Mouse (Mus musculus) urinary bladder, postnatal 4 days (tissue): ENCODE results near the gene Ulk4.

Experiments
- DNase-seq, 2 experiments: peaks; one replicate each; pipeline ENCODE4 v3.0.0; 2021 to 2022; ENCODE audit warnings: low spot score in 2 of 2

Ulk4 gene

DNA sequence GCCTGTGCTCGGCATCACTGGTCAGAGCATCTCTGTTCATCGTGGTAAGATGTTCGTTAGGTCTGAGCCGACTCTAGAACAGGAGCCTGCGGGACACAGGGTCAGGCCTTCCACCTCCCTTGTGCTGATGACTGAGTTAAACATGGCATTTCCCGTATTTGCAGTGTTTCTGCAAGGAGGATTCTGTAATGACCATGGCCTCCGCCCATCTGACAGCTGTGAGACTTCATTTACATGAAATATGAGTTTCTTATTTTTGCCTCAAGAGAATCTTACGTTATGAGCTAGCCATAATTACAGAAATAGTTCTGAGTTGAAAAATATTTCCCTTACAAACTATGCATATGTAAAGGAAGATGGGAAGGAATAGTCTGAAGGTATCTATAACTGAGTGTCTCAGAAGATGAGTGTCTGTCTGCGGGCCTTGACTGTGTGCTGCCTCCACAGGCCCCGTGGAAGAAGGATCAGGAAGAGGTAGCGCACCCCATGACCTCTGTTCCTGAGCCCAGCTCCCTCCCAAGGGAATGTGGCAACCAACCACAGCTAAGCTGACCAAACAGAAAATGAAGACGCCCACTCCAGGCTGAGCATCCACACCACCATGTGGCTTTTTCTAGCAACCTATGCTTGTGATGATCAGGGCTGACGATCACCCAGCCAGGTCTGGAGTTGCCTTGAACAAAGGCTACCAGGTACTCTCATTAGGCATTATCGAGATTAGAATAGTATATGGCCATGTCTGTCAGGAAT, 212.2 kb downstream of the Ulk4 start:
- DNase-seq = peak in 1 of 2 experiments; percentile 57

DNA sequence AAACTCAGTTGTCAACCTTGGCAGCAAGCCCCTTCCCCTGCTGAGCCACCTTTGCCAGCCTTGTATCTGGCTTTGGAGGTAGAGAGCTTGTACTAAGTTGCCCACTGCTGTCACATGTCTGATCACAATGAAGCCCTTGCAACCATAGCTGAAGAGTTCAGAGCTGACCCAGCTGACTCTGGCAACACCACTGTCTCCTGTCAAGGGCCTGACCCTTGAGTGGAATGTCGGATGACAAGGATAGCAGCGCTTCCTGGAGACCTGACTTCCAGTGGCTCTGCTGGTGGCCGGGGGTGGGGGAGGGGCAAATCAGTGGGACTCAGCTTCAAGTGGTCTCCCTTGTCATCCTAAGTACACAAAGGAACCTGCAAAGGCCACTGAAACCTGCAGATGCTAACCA, 214.3 kb downstream of the Ulk4 start:
- DNase-seq = peak in 1 of 2 experiments; percentile 51

DNA sequence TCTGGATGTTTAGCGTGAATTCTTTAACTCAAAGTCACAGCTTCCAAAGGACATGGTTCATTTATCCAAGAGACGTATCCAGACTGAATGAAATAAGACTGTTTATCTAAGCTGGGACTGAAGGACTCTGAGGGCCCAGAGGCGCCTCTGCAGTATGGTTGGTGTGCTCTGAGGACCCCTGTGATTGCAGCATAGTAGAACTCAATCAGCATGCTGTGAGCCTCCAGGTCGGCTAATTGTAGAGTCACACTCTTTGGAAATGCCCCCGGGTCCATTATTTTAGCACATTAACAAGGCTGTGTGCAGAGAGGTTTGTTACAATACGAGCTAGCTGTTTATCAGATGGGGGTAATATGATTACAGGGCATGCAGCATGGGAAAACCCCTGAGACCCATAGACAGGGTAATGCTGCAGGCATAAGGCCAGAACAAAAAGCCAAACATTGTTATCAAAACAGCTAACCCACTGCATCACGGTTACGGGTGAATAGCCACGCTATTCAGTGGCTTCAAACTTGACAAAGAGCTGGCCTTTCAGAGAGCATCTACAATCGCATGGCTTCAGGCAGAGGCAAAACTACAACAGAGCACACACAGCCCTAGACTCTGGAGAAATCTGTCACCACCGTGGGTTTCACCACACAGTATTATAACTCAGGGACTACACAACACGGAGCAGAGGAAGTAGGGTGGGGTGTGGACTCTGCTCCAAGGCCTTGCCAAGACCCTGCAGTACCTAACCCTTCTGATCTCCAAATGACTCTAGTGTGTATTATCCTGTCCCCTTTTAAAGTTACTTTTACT, 215.0 kb downstream of the Ulk4 start:
- peak in 1 of 2 experiments; percentile 30 for DNase-seq

DNA sequence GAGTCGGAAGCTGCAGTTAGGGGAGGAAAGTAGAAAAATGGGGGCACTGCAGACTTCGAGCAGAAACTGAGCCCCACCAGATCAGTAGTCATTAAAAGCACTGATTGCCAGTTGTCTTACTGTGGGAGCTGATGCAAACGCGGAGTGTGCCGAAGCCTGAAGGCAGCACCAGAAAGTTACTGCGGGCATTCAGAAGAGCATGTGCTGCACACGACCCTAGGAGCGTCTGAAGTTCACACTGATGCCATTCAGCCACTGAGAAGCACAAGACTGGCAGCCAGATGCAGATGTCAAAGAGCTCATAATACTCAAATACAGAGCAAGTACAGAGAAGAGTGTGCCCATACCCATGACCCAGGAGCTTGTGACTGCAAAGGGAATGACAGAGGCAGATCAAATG, 216.7 kb downstream of the Ulk4 start:
- peak in 1 of 2 experiments; percentile 23 for DNase-seq

DNA sequence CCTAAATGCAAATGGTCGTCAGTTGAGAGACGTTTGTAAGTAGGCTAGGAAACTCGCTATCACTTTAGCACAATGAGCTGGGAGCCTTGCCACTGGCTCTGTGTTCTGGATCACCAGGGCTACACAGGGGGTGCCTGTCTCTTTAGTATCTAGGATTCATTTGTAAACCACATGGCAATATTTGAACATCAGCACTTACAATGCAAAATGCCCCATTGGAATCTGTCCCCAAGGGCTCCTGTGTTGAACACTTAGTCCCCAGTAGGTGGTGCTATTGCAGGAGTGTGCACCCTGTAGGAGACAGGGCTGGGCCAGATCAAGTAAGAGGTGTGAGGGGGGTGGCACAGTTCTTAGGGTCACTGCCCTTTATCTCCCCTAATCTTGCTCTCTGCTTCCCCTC, 217.7 kb downstream of the Ulk4 start:
- DNase-seq = peak in 1 of 2 experiments; percentile 48

DNA sequence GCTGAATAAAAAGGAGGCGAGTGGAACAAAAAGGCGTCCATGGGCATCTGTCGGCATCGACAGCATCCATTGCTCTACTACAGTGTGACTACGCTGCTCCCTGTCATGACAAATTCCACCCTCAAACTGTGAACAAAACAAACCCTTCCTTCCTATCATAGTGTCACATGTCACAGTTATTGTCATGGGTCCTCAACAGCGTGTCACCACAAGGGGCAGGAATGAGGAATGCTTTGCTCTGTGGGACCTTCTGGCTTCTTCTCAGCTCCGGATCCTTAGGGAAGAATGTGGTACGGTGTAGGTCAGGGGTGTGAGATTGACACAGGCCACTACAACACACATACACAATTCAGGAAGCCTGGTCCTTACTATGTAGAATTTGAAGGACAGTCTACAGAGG, 218.5 kb downstream of the Ulk4 start:
- peak in 1 of 2 experiments; percentile 52 for DNase-seq

DNA sequence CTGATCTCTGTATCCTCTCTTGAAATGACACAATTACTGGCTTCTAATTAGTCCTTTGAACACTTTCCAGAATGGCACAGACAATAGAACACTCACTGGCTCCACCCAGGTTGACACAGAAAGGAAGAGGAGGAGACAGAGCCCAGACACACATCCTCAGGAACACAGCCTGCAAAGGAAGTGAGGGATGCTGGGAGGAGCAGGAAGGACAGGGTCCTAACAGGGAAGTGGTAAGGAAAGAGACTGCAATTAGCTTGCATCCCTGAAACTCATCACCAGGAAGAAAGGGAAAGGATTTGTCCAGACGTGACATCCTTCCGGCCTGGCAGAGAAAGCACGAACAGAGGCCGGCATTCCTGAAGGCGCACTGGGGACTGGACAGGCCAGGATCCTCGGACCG, 218.9 kb downstream of the Ulk4 start:
- DNase-seq = no peak

DNA sequence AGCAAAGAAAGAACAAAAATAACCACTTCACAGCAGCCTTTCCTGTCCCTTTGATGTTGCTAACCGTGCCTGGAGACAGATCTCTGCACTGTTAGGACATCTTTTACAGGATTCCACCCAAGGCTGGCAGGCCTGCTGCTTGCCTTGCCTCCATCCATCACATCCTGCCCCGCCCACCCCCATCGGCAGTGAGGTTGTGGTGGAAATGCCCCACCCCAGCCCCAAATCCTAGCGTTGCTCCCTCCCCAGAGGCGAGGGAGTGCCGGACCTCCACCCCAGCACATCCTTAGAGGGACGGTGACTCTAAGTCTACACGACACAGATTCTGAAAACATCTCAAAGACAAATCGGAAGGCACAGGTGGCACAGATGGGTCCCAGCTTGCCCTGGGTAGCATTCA, 219.6 kb downstream of the Ulk4 start:
- DNase-seq = peak in 1 of 2 experiments; percentile 56

DNA sequence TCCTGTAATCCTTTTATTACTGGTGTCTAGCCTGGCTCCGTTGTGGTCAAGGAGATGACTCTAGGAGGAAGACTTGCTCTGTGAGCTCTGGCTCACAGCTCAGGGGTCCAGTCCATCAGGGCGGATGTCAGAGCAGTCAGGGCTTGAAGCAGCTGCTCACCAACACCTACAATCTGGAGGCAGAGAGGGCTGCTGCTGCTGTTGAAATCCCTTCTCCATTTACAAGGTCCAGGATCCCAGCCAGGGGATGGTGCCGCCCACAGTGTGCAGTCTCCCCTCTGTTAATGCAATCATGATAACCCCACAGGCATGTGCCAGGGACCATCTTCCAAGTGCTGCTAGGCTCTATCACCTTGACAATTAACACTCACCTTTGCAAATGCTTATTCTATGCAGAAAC, 220.5 kb downstream of the Ulk4 start:
- DNase-seq = peak in 1 of 2 experiments; percentile 52

DNA sequence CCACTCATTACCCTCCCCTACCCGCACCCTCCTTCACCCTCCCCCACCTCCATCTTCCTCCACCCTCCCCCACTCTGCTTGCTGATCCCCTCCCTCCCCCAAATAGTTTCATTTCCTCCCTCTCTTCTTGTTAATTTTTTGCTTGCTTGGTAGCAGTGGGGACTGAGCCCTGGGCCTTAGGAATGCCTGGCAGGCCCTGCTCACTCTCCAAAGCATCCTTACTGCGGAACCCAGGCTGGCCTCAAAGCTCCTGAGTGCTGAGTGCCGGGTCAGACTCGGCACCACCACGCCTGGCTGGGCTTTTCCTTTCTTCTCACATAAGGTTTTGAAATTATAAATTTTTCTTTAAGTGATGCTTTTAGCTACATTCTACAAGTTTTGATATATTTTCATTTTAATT, 221.0 kb downstream of the Ulk4 start:
- peak in 1 of 2 experiments; percentile 33 for DNase-seq

DNA sequence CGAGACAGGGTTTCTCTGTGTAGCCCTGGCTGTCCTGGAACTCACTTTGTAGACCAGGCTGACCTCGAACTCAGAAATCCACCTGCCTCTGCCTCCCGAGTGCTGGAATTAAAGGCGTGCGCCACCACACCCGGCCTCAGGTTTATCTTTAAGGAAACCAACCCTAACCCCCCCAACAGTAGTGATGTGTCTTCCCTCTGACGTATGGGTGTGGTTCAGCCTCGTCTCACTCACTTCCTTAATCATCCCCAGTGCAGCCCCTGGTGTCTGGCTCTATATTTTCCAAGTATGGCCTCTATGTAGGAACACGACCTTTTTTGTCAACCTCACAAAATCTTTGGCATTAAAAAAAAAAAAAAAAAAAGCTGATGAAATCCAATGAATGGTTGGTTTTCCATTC, 231.3 kb downstream of the Ulk4 start:
- peak in 1 of 2 experiments; percentile 10 for DNase-seq

DNA sequence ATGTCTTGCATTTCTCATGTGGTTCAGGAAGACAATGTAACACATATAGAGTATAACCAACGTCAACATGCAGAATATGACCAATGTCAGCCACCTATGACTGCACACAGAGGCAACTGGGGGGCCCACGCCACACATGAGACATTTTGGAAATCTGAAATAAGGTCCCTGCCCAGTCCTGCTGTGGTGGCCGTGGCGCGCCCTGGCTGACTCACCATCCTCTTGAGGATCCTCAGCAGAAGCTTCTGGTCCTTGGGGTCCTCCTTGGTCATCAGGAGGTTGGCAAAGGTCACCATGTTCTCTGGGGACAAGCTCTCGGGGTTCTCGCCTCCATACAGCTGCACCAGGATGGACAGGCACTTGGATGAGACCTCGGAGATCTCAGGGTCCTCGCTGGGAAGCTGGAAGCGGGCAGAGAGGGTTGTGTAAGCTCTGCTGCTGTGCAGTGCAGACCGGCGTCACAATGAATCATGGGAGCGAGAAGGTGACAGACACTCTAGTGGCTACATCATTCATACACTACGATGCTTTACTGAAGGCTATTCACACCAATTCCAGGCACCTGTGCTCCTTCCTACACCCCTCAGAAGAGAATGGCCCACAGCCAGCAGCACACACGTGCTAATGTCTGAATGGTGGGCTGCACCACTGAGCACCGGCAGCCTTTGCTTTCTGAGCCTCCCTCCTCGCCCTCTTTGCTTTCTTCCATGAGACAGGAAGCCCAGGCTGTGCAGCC, 232.4 kb downstream of the Ulk4 start:
- peak in 1 of 2 experiments; percentile 42 for DNase-seq

DNA sequence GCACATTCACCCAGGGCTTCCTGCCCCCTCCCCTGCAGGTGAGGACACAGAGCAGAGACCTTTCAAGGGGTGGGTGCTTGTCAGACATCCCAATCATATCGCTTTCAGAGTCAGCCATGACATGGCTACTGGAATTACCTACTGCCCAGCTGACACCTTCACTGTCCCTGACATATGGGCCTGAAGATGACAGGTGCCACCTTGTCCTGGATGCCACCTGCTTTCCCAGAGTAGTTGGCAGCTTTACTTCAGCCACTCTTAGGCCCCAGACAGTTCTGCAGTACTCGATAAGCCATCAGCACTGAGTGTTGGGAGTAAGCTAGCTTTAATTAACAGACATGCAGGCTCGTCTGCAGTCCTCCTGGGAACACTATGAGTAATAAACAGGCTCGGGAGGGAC, 234.0 kb downstream of the Ulk4 start:
- peak in 1 of 2 experiments; percentile 33 for DNase-seq

DNA sequence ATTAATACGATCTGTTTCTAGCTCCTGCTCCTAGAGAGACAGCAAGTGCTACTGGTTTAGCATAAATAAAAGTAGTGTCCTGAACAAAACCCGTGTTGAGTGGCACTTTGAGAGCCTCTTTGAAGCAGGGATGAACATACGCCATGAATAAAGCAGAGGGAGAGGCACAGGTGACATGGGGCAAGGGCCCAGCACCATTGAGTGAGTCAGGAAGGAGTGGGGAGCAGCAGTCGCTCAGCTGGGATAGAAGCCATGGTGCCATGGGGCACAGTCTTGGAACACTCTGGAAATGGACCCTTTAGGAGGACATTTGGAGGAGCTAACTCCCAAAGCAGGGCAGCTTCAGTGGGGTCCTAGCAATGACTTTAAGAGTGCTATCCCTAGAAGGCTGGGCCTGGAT, 238.6 kb downstream of the Ulk4 start:
- DNase-seq = peak in 1 of 2 experiments; percentile 41

DNA sequence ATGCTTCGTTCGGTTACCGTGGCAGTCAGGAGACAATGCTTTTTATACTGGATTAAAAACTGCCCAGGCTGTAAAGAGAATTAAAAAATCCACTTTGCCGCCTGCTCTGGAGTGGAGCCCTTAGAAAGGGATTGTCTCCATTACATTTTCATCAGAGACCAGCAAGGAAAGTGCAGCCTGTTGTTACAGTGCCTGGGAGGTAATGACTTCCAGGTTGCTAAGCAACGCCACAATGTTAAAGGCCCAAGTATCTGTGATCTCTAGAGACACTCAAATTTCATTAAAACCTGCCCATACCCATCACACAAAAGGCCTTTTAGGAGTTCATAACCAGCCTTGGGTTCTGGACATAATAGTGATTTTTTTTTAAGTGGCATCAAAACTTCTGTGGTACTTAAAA, 239.0 kb downstream of the Ulk4 start:
- DNase-seq = peak in 1 of 2 experiments; percentile 23

DNA sequence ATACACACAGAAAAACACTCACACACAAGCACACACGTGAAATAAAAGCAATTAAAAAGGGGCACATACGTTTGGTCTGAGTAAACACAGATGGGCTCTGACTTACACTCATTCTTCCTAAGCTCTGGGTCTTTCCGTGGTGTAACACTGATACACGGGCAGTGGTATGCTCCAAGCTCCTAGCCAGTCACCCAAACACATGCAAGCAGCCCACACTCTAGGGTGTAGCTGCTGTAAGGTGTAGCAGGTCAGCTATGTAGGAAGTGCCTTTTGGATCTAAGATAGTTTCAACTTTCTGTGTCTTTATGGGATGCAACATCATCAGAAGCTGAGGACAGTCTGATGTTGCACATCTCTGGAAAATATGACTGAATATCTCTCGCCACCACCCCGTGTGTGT, 241.7 kb downstream of the Ulk4 start:
- peak in 1 of 2 experiments; percentile 8 for DNase-seq

DNA sequence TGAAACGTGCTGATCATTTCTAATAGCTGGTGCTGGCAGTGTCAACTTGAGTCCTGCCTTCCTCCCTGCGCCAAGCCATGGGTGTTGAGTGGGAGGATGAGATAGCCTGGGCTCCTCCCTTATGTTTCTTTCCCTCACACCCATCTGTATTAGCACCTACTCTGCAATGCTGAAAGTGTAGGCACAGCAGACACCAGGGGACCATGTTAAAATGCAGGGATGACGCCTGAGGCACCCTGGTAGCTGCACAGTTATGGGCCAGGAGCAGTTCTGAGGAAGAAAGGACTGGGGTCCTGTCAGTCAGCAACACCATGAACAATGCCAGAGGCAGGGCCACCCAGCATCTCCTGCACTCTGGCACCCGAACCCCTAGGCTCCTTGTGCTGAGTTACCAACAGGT, 243.4 kb downstream of the Ulk4 start:
- DNase-seq = peak in 1 of 2 experiments; percentile 29

DNA sequence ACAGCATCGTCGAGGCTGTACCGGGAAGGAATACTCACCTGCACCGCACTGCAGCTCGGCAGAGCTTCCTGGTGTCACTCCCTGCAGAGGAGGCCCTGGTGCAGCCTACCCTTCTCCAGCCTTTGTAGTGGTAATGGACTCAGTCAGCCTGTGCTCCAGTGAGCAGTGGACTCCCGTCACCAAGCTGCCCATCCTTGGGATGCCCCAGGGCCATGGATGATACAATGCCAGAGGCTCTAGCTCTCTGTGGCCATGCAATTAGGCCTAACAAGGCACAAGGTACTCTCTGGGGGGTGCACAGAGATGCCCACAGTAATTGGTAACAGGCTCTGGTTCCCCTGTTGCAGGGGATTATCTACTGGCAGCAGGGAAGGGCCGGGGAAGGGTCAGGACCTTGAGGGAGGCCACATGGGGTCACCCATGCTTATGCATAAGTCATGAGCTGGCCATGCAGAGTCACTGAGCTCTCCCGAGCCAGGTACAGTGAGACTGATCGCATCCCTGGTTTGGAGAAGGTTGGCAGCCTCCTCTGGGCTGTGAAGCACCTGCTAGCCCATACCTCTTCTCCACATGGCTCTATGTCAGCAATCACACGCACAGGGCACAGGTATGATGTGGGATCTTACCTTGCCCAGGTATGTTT, 244.6 kb downstream of the Ulk4 start:
- DNase-seq = peak in 1 of 2 experiments; percentile 25

DNA sequence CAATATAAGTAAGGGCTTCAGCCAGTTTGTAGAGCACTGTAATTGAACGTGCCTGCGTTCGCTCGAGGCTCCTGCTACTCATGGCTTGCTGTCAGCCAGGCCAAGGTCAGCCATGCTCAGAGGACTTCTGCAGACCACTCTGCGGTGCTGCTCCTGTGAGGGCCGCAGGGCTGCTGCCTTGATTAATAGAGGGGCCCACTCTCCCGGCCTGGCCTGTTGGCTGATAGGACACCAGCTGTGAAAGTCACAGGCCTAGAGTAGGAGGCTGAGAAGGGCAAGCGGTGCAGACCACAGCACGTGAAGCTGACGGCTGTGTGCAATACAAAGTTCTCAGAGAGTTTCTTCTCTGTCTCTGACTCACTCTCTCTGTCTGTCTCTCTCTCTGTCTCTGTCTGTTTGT, 246.0 kb downstream of the Ulk4 start:
- peak in 1 of 2 experiments; percentile 57 for DNase-seq

DNA sequence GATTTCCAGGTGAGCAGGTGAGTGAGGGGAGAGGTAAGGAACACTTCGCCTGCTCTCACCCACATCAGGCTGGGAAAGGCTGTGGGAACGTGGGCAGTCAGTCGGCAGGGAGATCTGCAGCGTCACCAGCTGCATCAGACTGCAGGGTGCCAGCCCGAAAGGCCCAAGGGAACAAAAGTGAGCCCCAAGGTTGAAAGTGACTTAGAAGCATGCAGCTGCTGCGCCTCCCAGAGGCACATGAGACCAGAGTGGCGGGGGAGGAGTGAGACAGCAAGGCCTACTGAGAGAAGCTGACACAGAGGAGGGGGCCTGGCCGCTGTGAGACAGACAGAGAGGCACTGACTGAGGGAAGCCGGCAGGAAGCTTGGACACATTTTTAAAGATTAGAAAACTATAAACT, 247.2 kb downstream of the Ulk4 start:
- DNase-seq = peak in 1 of 2 experiments; percentile 47

DNA sequence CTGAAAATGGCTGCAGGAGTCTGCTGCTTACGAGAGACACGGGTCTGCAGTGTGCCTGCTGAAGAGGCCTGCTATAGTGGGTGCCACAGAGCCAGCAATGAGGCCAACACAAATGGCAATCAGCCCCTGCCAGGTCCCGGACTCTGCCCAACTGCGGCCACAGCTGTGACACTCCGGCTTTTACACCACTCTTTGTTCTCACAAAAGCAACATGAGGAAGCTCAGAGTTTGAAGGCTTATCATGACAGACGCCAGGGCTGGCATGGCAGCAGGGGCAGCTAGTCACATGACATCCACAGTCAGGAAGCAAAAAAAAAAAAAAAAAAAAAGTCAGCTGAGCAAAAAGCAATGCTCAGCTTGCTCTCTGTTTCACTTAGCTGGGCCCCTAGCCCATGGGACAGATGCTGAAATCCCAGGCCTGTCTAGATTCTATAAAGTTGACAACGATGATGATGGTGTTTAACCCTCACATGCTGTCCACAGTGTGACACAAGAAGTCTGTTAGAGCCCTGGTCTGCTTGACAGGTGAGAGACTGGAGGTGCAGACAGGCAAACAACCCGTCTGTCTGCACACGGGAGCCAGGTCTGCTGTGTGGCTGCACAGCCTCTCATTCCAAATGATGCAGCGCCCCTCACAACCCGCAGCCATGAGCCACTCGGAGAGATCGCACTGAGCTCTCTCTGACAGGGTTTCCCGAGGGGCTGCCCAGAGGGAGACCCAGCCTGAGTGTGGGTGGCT, 253.3 kb downstream of the Ulk4 start:
- DNase-seq = no peak
